Mouse (Mus musculus) urinary bladder, postnatal 10 days (tissue): ENCODE results near the gene Rsph10b.
A peak's percentile ranks its signal among the peaks of the same experiment; 100 is the strongest.

Experiments used
- DNase-seq: peaks from one replicate; pipeline ENCODE4 v3.0.0; 2022; ENCODE audit warnings: low spot score

The Rsph10b gene

GRCm38 (mm10) chr5:143932831-143933230, at the start of gene Rsph10b:
TSS of gene Rsph10b (plus strand) at chr5:143933035.
- DNase-seq: no peak

GRCm38 (mm10) chr5:143885274-143885673, 47.6 kb upstream of the Rsph10b start:
- no peak for DNase-seq

GRCm38 (mm10) chr5:143890741-143891140, 42.1 kb upstream of the Rsph10b start:
- no peak for DNase-seq

GRCm38 (mm10) chr5:143892255-143892886, 40.5 kb upstream of the Rsph10b start:
- no peak for DNase-seq

GRCm38 (mm10) chr5:143893396-143893795, 39.4 kb upstream of the Rsph10b start:
- DNase-seq: no peak

- DNase-seq: no peak
Measured at GRCm38 (mm10) chr5:143897635-143898330, 35.1 kb upstream of the Rsph10b start, which contains the start of gene Ankrd61. TSS of gene Ankrd61 (minus strand) at chr5:143897685.

- no peak for DNase-seq
Measured at GRCm38 (mm10) chr5:143902111-143902510, 30.7 kb upstream of the Rsph10b start.

GRCm38 (mm10) chr5:143903813-143904212, 29.0 kb upstream of the Rsph10b start:
- no peak for DNase-seq

GRCm38 (mm10) chr5:143906429-143906828, 26.4 kb upstream of the Rsph10b start:
- DNase-seq: no peak

- no peak for DNase-seq
Measured at GRCm38 (mm10) chr5:143908926-143909325, 23.9 kb upstream of the Rsph10b start.

GRCm38 (mm10) chr5:143909417-143910400, 23.1 kb upstream of the Rsph10b start, which contains the start of the genes Aimp2 and Pms2:
TSS of gene Aimp2 (minus strand) at chr5:143909847.
TSS of gene Pms2 (plus strand) at chr5:143909964.
- DNase-seq: peak; percentile 63

GRCm38 (mm10) chr5:143916221-143916620, 16.6 kb upstream of the Rsph10b start:
- DNase-seq: no peak

- no peak for DNase-seq
Measured at GRCm38 (mm10) chr5:143917418-143917817, 15.4 kb upstream of the Rsph10b start.

- DNase-seq: no peak
Measured at GRCm38 (mm10) chr5:143918120-143918519, 14.7 kb upstream of the Rsph10b start.

GRCm38 (mm10) chr5:143924781-143925452, 7.9 kb upstream of the Rsph10b start:
- no peak for DNase-seq

- no peak for DNase-seq
Measured at GRCm38 (mm10) chr5:143927875-143928274, 5.0 kb upstream of the Rsph10b start, which contains the start of gene Gm42421. TSS of gene Gm42421 (plus strand) at chr5:143928175.

- DNase-seq: no peak
Measured at GRCm38 (mm10) chr5:143929291-143929690, 3.5 kb upstream of the Rsph10b start.

- no peak for DNase-seq
Measured at GRCm38 (mm10) chr5:143930656-143931055, 2.2 kb upstream of the Rsph10b start.

GRCm38 (mm10) chr5:143931863-143932580, 813 bp upstream of the Rsph10b start:
- DNase-seq: no peak

GRCm38 (mm10) chr5:143933414-143933813, 579 bp downstream of the Rsph10b start:
- no peak for DNase-seq

GRCm38 (mm10) chr5:143933875-143934274, 1.0 kb downstream of the Rsph10b start:
- DNase-seq: no peak
